Mouse (Mus musculus): Measurements from ENCODE around the gene Ppp6r2. TPM values are rescaled to one million over a fixed set of nuclear protein-coding genes. Genes with fewer than 3 reads are reported as not detected.

Ppp6r2 gene
- polyA plus RNA-seq, 1 experiment, result 252 TPM

- TF ChIP-seq CTCF (IDR thresholded peaks at IDR 0.05; ENCODE audit: extremely low read depth, insufficient read length, insufficient replicate concordance, low read depth, low read length), result peak; percentile 33; the same call in 1 of the 2 replicates
- no peak for TF ChIP-seq POLR2A (IDR thresholded peaks at IDR 0.05; ENCODE audit: low read depth, low read length)
- no peak overlapping the region for H3K4me3 ChIP-seq (ENCODE audit: low read depth, low read length)
- no peak overlapping the region for H3K27ac ChIP-seq (ENCODE audit: insufficient read depth, low read depth, low read length)
- 85% methylated on average over 11 of the region's 11 CpGs for WGBS
- peaks cover 13% of the 10 kb centered on the region for H3K4me1 ChIP-seq (ENCODE audit: control insufficient read depth, insufficient read depth, insufficient read length, low read length)
- no peaks in the 10 kb centered on the region for H3K27me3 ChIP-seq (ENCODE audit: control insufficient read depth, insufficient read depth, low read length)
- H3K36me3 ChIP-seq (ENCODE audit: control insufficient read depth, insufficient read depth, low read length), result no peaks in the 10 kb centered on the region
Measured at GRCm38 (mm10) chr15:89316146-89316545, 104.8 kb downstream of the Ppp6r2 start.

GRCm38 (mm10) chr15:89321264-89321663 lies 109.9 kb downstream of the Ppp6r2 start:
- 58% methylated on average over 8 of the region's 8 CpGs for WGBS
- H3K27ac ChIP-seq (ENCODE audit: insufficient read depth, low read depth, low read length), result no peak overlapping the region
- TF ChIP-seq CTCF (IDR thresholded peaks at IDR 0.05; ENCODE audit: extremely low read depth, insufficient read length, insufficient replicate concordance, low read depth, low read length) (no peak), POLR2A (IDR thresholded peaks at IDR 0.05; ENCODE audit: low read depth, low read length) (no peak)
- no peaks in the 10 kb centered on the region for H3K36me3 ChIP-seq (ENCODE audit: control insufficient read depth, insufficient read depth, low read length)
- peaks cover 9% of the 10 kb centered on the region; the same call in 1 of the 2 replicates for H3K27me3 ChIP-seq (ENCODE audit: control insufficient read depth, insufficient read depth, low read length)
- H3K4me3 ChIP-seq (ENCODE audit: low read depth, low read length), result no peak overlapping the region
- H3K4me1 ChIP-seq (ENCODE audit: control insufficient read depth, insufficient read depth, insufficient read length, low read length), result peaks cover 8% of the 10 kb centered on the region

- 12% methylated on average over 26 of the region's 26 CpGs for WGBS
- H3K4me3 ChIP-seq (ENCODE audit: low read depth, low read length), result peak within 1 kb of the TSS; percentile 28
- no peak within 1 kb of the TSS for H3K27ac ChIP-seq (ENCODE audit: insufficient read depth, low read depth, low read length)
- H3K27me3 ChIP-seq (ENCODE audit: control insufficient read depth, insufficient read depth, low read length), result peaks cover 9% of the 10 kb centered on the region; the same call in 1 of the 2 replicates
- H3K36me3 ChIP-seq (ENCODE audit: control insufficient read depth, insufficient read depth, low read length), result no peaks in the 10 kb centered on the region
- TF ChIP-seq CTCF (IDR thresholded peaks at IDR 0.05; ENCODE audit: extremely low read depth, insufficient read length, insufficient replicate concordance, low read depth, low read length) (no peak), POLR2A (IDR thresholded peaks at IDR 0.05; ENCODE audit: low read depth, low read length) (no peak)
- peaks cover 8% of the 10 kb centered on the region for H3K4me1 ChIP-seq (ENCODE audit: control insufficient read depth, insufficient read depth, insufficient read length, low read length)
Measured at GRCm38 (mm10) chr15:89322670-89323522, 111.5 kb downstream of the Ppp6r2 start, which contains the start of gene Adm2. Adm2 (plus strand) TSS chr15:89322720.

GRCm38 (mm10) chr15:89323656-89324055 lies 112.3 kb downstream of the Ppp6r2 start:
- Histone ChIP-seq H3K27ac (ENCODE audit: insufficient read depth, low read depth, low read length) (no peak overlapping the region), H3K27me3 (ENCODE audit: control insufficient read depth, insufficient read depth, low read length) (peaks cover 9% of the 10 kb centered on the region; the same call in 1 of the 2 replicates), H3K4me3 (ENCODE audit: low read depth, low read length) (no peak overlapping the region), H3K4me1 (ENCODE audit: control insufficient read depth, insufficient read depth, insufficient read length, low read length) (peaks cover 8% of the 10 kb centered on the region), H3K36me3 (ENCODE audit: control insufficient read depth, insufficient read depth, low read length) (no peaks in the 10 kb centered on the region)
- no peak for TF ChIP-seq CTCF (IDR thresholded peaks at IDR 0.05; ENCODE audit: extremely low read depth, insufficient read length, insufficient replicate concordance, low read depth, low read length)
- no peak for TF ChIP-seq POLR2A (IDR thresholded peaks at IDR 0.05; ENCODE audit: low read depth, low read length)
- WGBS, result 85% methylated on average over 4 of the region's 4 CpGs

- H3K27ac ChIP-seq (ENCODE audit: insufficient read depth, low read depth, low read length), result no peak overlapping the region
- H3K36me3 ChIP-seq (ENCODE audit: control insufficient read depth, insufficient read depth, low read length), result no peaks in the 10 kb centered on the region
- peaks cover 9% of the 10 kb centered on the region; the same call in 1 of the 2 replicates for H3K27me3 ChIP-seq (ENCODE audit: control insufficient read depth, insufficient read depth, low read length)
- peaks cover 8% of the 10 kb centered on the region for H3K4me1 ChIP-seq (ENCODE audit: control insufficient read depth, insufficient read depth, insufficient read length, low read length)
- 73% methylated on average over 5 of the region's 5 CpGs for WGBS
- no peak overlapping the region for H3K4me3 ChIP-seq (ENCODE audit: low read depth, low read length)
- TF ChIP-seq CTCF (IDR thresholded peaks at IDR 0.05; ENCODE audit: extremely low read depth, insufficient read length, insufficient replicate concordance, low read depth, low read length) (no peak), POLR2A (IDR thresholded peaks at IDR 0.05; ENCODE audit: low read depth, low read length) (no peak)
Measured at GRCm38 (mm10) chr15:89326441-89326840, 115.1 kb downstream of the Ppp6r2 start.

GRCm38 (mm10) chr15:89334271-89334670 lies 122.9 kb downstream of the Ppp6r2 start, which contains the start of gene Miox:
Miox (plus strand) TSS chr15:89334398.
- TF ChIP-seq CTCF (IDR thresholded peaks at IDR 0.05; ENCODE audit: extremely low read depth, insufficient read length, insufficient replicate concordance, low read depth, low read length) (no peak), POLR2A (IDR thresholded peaks at IDR 0.05; ENCODE audit: low read depth, low read length) (no peak)
- 85% methylated on average over 7 of the region's 7 CpGs for WGBS

More at GRCm38 (mm10) chr15:89334271-89334670, 122.9 kb downstream of the Ppp6r2 start, which contains the start of gene Miox:
- no peaks in the 10 kb centered on the region; the same call in 1 of the 2 replicates for H3K27me3 ChIP-seq (ENCODE audit: control insufficient read depth, insufficient read depth, low read length)
- no peaks in the 10 kb centered on the region for H3K4me1 ChIP-seq (ENCODE audit: control insufficient read depth, insufficient read depth, insufficient read length, low read length)
- H3K36me3 ChIP-seq (ENCODE audit: control insufficient read depth, insufficient read depth, low read length), result no peaks in the 10 kb centered on the region
- H3K27ac ChIP-seq (ENCODE audit: insufficient read depth, low read depth, low read length), result no peak within 1 kb of the TSS
- H3K4me3 ChIP-seq (ENCODE audit: low read depth, low read length), result no peak within 1 kb of the TSS
